Mouse (Mus musculus) neutrophil, adult 5-6 weeks (primary cell): ENCODE data around the gene Ccdc177. TPM values are rescaled to one million over a fixed set of nuclear protein-coding genes. Genes with fewer than 3 reads are reported as not detected.
"Not testable (repeated sequence)": the region's sequence is repeated elsewhere in the genome, so short reads cannot be mapped to it uniquely, and the experiment has no call there.

Source experiments
- ATAC-seq: fragments of 151-379, 151-347 bp; 2 replicates; pipeline ENCODE4 v1.8.0; 2017; ENCODE audit warnings: mild to moderate bottlenecking, moderate TSS enrichment; ENCODE audit not compliant: insufficient number of reproducible peaks, poor library complexity, low FRiP score, severe bottlenecking; ENCODE audit errors: extremely low read depth
- total RNA-seq: library from RNA; stranded (forward); fragments of 200-1000 nt; gene quantifications from 2 replicates; pipeline ENCODE4 v1.2.3, GENCODE M21; 2017

Gene Ccdc177
- total RNA-seq, result not detected in 2 replicates

DNA sequence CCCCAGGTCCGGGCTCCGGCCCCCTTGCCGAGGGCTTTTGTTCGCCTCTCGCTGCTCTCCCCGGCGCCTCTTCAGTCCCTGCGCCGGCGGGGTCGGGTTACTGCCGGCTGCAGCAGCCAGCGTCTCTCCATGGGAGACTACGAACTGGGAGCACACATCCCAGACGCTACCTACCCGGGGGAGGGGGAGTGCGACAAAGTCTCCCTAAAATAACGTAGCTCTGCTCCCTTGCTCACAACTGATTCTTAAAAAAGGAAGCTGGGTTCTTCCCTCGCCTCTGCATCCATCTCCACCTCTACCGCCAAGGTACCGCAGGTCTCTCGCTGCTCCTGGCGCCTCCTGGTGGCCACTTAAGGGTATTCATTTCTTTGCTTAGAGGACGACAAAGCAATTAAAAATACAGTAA, at the start of gene Ccdc177:
Ccdc177 (minus strand) TSS at position 292 of the 406 bp plus-strand sequence.
- ATAC-seq, result peak; percentile 62

DNA sequence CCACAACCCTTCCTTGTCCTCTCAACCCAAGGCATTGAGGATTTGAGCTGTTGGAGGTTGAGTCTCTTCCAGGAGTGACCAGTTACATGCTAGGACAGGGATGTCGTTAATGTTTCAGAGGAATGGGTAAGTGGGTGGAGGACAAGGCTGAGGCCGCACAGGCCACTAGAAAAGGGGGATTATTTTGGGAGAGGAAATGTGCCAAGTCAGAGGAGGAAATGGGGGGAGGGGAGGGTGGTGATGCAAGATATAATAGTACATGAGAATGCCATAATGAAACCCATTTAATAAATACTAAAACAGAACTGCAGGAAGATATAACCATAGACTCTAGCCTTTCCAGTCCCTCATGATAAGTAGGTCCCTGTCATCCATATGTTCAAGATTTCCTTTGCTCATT, 49.5 kb upstream of the Ccdc177 start:
- ATAC-seq, result no peak

DNA sequence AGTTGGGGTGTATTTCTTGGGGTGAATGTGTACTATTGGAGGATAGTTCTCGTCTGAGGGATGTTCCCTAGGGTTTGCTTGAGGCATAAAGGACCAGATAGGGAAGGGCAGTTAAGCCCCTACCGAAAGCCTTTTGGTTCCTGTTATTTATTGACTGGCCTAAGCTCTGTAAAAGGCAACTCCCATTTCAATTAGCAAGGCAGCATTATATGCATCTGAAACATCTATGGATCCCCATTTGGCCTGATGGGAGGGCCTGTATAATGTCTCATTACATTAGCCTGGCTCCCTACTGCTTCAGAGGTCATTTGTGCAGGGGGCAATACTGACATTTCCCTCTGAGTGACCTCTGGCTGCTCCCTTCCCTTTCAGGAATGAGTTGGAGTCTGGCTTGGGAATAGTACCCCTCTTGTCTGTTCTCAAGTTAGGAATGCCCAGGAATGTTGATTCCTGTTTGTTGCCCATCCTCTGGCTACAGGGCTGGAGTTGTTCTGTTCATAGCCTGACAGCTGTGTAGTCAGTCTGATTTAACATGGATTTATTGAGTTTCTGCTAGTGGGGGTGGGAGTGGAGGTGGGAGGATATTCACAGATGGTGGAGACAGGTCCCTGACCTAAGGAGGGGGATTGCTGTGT, 47.1 kb upstream of the Ccdc177 start:
- ATAC-seq, result no peak

DNA sequence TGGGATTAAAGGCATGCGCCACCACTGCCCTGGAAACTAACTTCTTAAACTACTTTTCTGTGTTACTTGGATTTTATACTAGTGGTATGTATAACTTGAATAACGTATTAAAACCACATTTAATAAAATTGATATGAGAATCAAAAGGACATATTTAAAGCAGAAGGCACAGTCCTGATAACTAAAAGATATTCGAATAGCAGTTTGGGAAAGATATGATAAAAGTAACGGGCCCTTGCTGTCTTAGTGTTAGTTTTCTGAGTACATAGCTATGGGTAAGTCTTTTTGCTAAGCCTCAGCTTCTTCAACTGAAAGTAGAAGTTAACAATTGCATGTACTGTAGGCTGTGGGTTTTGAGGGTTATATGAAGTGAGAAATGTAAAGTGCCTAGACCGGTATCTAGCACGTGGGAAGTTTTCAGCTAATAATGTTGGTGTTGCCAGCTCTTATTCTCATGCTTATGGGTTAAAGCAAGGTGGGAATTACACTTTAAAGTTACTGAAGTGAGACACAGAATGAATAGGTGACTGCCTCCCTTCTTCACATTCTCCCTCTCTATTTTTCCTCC, 44.5 kb upstream of the Ccdc177 start:
- no peak for ATAC-seq

DNA sequence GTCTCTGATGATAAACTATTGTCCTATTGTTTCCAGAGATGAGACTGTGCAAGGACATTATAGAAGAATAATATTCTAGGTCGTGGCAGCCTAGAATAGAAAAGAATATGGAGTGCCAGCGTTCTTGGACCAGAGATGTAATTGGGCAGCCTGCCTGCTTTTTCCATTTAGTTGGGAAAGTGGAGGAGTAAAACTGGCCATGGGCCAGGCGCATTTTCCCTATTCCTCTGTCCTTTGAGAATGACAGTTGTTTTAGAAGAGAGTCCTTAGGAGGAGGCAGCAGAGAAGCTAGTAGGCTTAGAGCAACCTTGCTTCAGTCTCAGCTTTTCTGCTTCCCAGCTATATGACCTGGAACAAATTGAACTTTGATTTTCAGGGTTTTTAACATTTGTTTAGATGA, 43.4 kb upstream of the Ccdc177 start:
- no peak for ATAC-seq

DNA sequence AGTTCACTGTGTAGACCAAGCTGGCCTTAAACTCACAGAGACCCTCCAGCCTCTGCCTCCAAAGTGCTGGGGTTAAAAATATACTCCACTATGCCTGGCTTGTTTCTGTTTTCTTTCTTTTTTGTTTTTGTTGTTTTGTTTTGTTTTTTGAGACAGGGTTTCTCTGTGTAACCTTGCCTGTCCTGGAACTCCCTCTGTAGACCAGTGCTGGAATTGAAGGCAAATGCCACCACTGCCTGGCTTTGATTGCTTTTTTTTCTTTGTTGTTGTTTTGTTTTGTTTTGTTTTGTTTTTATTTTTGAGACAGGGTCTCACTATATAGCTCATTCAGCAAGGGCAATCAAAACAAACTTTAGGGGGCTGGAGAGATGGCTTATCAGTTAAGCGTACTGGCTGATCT, 41.0 kb upstream of the Ccdc177 start:
- ATAC-seq, result no peak

DNA sequence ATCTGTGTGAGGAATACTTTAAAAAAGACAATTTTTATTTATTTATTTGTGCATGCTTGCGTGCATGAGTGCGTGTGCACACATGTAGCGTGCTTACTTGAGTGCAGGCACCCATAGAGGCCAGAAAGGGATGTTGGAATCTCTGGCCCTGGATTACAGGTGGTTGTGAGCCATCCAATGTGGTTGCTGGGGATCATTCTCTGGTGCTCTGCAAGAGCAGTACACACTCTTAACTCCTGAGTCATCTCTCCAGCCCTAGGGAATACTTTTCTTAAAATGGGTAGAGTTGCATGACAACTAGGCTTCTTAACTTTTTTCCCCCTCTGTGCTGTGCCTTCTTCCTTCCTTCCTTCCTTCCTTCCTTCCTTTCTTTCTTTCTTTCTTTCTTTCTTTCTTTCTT, 39.7 kb upstream of the Ccdc177 start:
- ATAC-seq, result no peak

DNA sequence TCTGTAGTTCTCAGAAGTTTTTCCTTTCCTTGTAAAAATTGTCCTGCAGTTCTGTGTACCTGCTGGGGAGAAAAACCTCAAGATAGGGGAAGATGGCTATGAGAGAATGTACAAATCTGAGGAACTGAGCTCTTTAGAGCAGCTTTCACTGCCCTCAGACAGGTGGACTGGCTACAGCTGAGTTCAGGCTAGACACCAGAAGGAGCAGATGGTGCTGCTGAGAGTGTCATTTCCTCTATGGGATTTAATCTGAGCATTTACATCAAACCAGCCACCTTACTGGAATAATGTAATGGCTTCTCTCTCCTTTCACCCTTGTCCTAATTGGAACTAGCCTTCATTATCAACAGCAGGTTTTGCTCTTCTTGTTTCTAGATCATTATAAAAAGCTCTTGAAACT, 37.8 kb upstream of the Ccdc177 start:
- 0 out of 2 replicates have a peak, but pooled peaks have one; percentile 30 for ATAC-seq

DNA sequence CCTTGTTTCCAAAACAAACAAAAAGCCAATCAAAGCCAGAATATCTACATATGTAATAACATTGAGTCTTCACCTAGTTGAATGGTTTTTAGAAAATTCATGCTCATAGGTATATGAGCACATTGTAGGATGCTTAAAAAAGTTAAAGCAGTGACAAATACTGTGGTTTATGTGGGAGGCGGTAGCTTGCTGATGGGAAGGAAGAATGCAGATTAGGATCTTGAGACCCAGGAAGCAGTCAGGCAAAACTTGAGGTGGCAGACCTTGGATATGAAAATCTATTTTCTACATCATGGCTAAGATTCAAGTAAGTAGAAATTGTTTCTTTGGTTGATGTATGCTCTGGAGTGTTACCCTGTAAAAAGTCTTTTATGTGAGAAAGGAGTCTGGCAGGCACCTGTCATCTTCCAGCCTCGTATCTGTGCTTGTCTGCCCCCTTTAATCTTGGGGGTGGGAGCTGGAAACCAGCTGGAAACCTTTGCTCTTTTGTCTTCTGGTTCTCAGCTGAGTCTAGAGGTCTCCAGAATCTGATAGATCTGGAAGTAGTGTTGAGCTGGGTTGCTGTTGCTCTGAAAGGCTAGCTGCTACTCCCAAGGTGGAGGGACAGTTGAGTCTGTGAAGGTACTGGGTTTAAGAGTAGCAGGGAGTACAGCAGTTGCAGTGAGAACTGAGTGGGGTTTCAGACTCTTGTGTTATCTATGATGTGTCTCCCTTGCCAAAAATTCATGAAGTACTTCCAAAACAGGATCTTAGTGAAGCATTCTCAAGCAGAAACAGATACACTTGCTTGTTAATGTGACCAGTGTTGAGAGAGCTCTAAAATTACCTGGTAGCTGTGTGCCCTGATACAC, 34.7 kb upstream of the Ccdc177 start:
- ATAC-seq, result no peak

DNA sequence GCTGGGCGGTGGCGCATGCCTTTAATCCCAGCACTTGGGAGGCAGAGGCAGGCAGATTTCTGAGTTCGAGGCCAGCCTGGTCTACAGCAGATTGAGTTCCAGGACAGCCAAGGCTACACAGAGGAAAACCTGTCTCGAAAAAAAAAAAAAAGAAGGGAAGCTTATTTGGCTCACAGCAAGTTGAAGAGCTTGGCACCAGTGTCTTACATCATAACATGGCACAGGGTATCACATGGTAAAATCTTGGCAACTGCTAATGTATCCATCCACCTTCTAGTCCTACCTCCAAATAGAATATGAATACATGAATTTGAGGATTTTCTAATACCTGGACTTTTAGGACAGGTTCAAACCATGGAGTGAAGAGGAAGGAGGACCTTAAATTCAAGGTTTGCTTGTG, 34.0 kb upstream of the Ccdc177 start:
- ATAC-seq, result no peak

DNA sequence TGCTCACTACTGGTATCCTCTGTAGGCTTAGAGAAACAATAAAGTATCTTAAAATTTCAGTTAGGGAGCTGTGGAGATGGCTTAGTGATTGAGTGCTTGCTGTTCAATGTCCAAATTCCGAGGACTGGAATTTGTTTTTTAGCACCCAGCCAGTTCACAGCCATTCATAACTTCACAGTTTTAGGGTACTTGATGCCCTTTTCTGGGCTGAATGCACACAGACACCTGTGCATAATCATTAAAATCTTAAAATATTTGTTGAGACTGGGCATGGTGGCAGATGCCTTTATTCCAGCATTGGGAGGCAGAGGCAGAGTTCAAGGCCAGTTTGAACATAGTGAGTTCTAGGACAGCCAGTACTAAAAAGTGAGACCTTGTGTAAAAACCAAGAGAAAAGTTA, 33.0 kb upstream of the Ccdc177 start:
- no peak for ATAC-seq

DNA sequence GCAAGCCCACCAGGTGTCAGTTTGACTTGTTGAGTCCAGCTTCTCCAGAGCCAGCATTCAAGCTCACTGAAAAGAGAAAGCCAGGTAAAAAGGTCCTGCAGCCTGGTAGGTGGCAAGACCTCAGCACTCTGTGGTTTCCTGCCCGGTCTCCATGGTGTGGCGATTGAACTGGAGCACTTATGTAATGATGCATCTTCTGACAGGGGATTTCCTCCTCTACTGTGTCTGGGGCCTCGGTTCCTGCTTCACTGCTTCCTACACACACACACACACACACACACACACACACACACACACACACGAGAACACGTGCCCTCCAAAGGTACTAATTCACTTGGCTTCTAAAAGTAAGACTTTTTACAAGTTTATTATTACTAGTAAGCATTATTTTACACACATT, 32.4 kb upstream of the Ccdc177 start:
- ATAC-seq, result peak; percentile 61

DNA sequence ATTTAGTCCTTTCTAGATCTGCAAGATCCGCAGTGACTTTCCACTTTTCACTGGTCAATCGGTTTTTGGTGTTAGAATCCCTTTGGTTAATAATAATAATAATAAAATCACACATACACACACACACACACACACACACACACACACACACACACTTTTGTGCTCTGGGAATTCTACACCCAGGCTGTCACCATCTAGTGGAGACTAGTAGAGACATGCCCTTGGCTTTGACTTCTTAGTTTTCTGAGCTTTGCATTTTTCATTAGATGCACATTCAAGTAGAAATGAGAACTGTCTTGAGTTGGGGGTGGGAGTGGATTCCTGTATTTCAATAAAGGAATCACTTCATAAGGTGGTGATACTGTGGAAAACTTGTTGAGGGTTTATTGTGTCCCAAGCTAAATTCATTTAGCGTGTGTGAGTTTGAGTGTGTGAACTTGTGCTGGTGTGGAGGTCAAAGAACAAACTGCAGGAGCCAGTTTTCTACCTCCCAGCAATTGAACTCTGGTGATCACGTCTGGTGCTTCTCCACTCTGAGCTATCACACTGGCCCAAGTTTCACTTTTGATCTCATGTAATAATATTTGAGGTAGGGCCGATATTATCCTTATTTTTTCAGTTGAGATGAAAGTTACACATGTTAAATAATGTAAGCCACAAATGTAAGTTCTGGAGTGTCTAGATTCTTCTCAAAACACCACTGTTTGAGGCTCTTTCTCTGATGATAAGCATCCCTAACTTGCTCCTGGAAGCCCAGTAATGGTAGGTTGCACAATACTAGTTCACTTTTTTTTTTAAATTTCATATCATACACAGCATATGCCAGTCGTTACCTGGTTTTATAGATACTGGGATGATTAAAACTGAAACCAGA, 31.3 kb upstream of the Ccdc177 start:
- ATAC-seq, result no peak

DNA sequence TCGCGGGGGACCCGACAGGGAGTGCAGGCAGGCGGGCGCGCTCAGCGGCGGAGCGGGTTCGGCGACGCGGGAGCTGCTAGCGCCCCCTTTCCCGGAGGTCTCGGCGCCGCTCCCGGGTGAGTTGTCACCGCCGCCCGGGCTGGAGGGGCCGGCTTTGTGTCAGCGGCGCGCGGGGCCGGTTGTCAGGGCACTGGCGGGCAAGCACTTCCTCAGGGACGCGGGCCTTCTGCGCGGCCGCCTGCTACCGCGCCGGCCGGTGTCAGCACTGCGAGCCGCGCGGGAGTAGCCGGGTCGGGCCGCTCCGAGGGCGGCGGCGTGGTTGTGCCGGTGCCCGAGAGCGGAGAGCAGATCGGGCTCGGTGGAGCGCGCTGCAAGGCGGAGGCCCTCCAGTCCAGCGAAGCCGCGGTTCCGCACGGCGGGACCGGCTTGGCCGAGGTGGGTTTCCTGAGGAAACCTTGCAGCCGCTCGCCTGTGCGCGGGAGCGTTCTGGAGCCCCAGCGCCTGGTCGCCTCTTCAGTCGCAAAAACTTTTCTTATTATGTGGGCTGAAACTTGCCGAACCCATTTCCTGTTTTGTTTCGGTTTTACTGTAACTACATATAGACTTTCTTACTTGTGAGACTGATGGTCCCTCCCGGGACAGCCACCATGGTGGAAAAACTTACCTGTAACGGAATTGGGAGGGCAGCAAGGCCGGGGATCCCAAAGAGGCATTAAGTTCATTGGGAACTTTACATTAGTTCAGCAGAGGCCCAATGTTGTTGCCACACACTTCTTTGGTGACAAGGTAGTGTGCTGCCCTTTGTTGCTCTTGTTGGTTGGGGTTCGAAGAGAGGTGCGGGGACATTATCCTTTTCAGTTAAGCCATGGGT, 30.4 kb upstream of the Ccdc177 start:
- ATAC-seq, result no peak

DNA sequence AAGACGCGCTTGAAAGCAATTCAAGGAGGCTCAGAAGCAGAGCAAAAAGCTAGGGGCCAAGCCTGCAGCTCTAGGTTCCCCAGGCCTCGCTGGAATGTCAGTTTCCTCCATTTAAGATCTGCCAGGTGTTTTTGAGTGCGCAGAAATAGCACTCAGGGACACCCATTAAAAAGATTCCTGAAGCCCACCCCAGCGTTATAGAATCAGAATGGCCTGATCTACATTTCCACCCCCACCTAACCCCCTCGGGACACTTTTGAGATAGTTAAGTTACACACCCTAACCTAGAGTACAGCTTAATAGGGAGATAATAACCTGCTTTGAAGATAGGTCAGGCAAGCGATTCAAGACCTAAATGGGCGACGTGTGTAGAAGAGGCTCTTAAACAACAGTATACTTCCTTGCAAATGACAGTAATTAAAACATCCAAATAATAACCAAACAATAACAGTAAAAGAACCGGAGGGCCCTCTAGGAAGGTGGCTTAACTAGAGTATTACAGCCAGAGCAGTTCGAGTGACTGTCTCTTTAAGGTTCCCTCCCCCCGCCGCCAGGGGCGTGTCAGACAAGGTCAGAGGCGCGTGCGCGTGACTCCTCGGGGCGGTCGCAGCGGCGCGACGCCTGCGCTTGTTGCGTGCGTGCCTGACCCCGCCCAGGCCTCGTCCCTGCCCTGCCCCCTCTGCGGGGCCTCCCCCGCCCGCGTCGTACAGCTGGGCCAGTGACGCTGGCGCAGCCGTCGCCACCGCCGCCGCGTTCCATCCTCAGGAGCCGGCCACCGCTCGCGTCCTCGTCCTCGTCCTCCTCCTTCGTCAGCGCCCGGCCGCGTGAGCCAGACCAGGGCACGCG, 29.6 kb upstream of the Ccdc177 start, which contains the start of gene Susd6:
Susd6 (plus strand) TSS at position 662 of the 846 bp plus-strand sequence.
- ATAC-seq, result peak; percentile 89

DNA sequence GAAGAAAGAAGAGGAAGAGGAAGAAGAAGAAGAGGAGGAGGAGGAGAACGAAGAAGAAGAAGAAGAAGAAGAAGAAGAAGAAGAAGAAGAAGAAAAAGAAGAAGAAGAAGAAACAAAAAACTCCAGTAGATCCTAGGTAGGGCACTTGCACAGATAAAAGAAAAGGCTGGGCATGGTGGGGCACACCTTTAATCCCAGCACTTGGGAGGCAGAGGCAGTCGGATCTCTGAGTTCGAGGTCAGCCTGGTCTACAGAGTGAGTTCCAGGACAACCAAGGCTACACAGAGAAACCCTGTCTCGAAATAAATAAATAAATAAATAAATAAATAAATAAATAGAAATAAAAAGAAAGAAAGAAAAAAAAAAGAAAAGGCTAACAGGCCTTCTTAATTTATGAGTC, 28.8 kb upstream of the Ccdc177 start:
- ATAC-seq, result not testable (repeated sequence)

DNA sequence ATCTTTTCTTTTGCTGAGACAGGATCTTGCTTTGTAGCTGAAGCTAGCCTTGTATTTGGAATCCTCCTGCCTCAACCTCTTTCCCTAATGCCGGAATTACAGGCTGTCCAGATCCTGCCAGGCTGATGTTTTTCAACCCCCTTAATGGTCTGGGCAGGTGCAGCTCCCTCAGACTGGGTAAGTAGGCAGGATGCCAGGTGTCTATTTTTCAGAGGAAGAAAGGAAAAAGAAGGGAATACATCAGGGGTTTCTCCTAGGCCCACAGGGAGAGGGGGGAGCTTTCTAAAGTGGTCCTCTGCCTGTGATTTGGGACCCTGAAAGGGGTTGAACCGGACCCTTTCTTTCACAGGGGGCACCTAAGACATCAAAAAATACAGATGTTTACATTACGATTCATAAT, 27.7 kb upstream of the Ccdc177 start:
- ATAC-seq, result no peak
